Comparison of ENCODE assay signal across 8 mouse cellular contexts in the genomic region with DNA sequence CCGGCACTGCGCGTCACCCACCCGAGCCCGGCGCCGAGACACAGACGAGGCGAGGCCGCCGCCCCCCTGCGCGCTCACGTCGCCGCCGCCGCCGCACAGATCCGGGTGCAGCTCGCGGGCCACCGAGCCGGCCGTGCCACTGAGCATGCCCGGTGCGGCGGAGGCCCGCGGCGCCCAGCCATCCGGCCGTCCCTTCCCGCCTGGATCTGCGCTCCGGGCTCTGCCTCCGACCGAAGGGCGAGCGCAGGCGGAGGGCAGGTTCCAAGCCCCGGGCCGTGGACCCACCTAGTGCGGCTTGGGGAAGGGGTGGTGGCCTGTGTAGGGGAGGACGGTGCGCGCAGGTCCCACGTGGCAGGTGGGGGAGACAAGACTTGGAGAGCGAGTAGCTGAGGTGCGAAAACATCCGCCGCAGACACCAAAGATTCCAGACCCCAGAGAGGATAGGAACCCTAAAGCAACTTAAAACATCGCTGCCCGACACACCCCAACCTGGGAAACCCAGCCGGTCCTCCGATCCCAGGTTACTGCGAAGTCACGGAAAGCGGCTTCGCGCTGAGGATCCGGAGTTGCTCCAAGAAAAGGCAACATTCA. TPM values are rescaled to one million over a fixed set of nuclear protein-coding genes. Genes with fewer than 3 reads are reported as not detected.
DNase-seq lines count a peak whose midpoint lies in the region; ATAC-seq and TF ChIP-seq lines count a peak whose summit lies in the region.

TSS of gene Scamp1 (minus strand) at position 577 of the 591 bp plus-strand sequence.

- TF ChIP-seq CTCF in heart, postnatal 0 days (IDR thresholded peaks at IDR 0.05; ENCODE audit: low read depth) = no peak
- no peak for TF ChIP-seq CTCF in liver, embryonic 14.5 days (IDR thresholded peaks at IDR 0.05; ENCODE audit: low read depth)

- TF ChIP-seq EP300 in heart, postnatal 0 days (IDR thresholded peaks at IDR 0.05; ENCODE audit: low read depth) = 0 out of 2 replicates have a peak, but pooled peaks have one; percentile 21
- TF ChIP-seq EP300 in liver, embryonic 14.5 days (IDR thresholded peaks at IDR 0.05; ENCODE audit: low read depth) = no peak

- no peaks in the 10 kb centered on the region for H3K9me3 ChIP-seq in forebrain, embryonic 13.5 days (replicated peaks)
- no peaks in the 10 kb centered on the region for H3K9me3 ChIP-seq in heart, postnatal 0 days (replicated peaks; ENCODE audit: control insufficient read depth, low read length)
- no peaks in the 10 kb centered on the region for H3K9me3 ChIP-seq in liver, embryonic 14.5 days (ENCODE audit: control insufficient read depth, low read length)
- no peaks in the 10 kb centered on the region for H3K9me3 ChIP-seq in neural tube, embryonic 11.5 days (ENCODE audit: control insufficient read depth, low read length)
- no peaks in the 10 kb centered on the region for H3K9me3 ChIP-seq in stomach, embryonic 16.5 days (replicated peaks; ENCODE audit: control insufficient read depth, low read length)

- peak within 1 kb of the TSS; percentile 82 for H3K27ac ChIP-seq in forebrain, embryonic 13.5 days
- peak within 1 kb of the TSS; percentile 69 for H3K27ac ChIP-seq in heart, postnatal 0 days (ENCODE audit: low read depth)
- H3K27ac ChIP-seq in liver, embryonic 14.5 days = no peak within 1 kb of the TSS
- H3K27ac ChIP-seq in neural tube, embryonic 11.5 days (ENCODE audit: low read depth, low read length) = peak within 1 kb of the TSS; percentile 6
- H3K27ac ChIP-seq in stomach, embryonic 16.5 days (ENCODE audit: low read length) = peak within 1 kb of the TSS; percentile 91

- peak within 1 kb of the TSS; percentile 90 for H3K9ac ChIP-seq in forebrain, embryonic 13.5 days
- H3K9ac ChIP-seq in heart, postnatal 0 days (replicated peaks; ENCODE audit: low read depth, low read length) = peak within 1 kb of the TSS; percentile 83
- H3K9ac ChIP-seq in liver, embryonic 14.5 days (replicated peaks) = peak within 1 kb of the TSS; percentile 70
- H3K9ac ChIP-seq in neural tube, embryonic 11.5 days (ENCODE audit: low read length) = peak within 1 kb of the TSS; percentile 77
- H3K9ac ChIP-seq in stomach, embryonic 16.5 days (ENCODE audit: low read length) = peak within 1 kb of the TSS; percentile 98

- DNase-seq in heart, postnatal 0 days (ENCODE audit: low spot score) = peak; percentile 78
- peak; percentile 91 to 95 for DNase-seq in kidney, postnatal 36 days
- DNase-seq in liver, embryonic 14.5 days (ENCODE audit: low read depth in 3 of 3, low spot score in 3 of 3) = peak; percentile 56 to 65 (median 56)
- peak; percentile 94 for DNase-seq in neural tube, embryonic 11.5 days (ENCODE audit: low spot score)

- no peaks in the 10 kb centered on the region for H3K36me3 ChIP-seq in forebrain, embryonic 13.5 days (ENCODE audit: poor library complexity, severe bottlenecking)
- no peaks in the 10 kb centered on the region for H3K36me3 ChIP-seq in heart, postnatal 0 days (replicated peaks; ENCODE audit: control insufficient read depth, insufficient read depth, low read length)
- H3K36me3 ChIP-seq in liver, embryonic 14.5 days (replicated peaks; ENCODE audit: control insufficient read depth, insufficient read depth, low read depth) = no peaks in the 10 kb centered on the region
- no peaks in the 10 kb centered on the region for H3K36me3 ChIP-seq in neural tube, embryonic 11.5 days (ENCODE audit: control insufficient read depth, insufficient read depth, low read length)
- no peaks in the 10 kb centered on the region for H3K36me3 ChIP-seq in stomach, embryonic 16.5 days (ENCODE audit: control insufficient read depth, insufficient read depth, low read length)

- H3K4me1 ChIP-seq in forebrain, embryonic 13.5 days = peaks cover 9% of the 10 kb centered on the region
- H3K4me1 ChIP-seq in heart, postnatal 0 days (ENCODE audit: control insufficient read depth, insufficient read depth) = peaks cover 10% of the 10 kb centered on the region
- H3K4me1 ChIP-seq in liver, embryonic 14.5 days (replicated peaks; ENCODE audit: control insufficient read depth in 2 of 2, insufficient read depth in 2 of 2, low read length in 1 of 2) = peaks cover 6 to 13% of the 10 kb centered on the region in 2 experiments; a peak in 3 of 4 replicates
- peaks cover 8% of the 10 kb centered on the region; the same call in 1 of the 2 replicates for H3K4me1 ChIP-seq in neural tube, embryonic 11.5 days (ENCODE audit: control insufficient read depth, insufficient read depth, low read length)
- H3K4me1 ChIP-seq in stomach, embryonic 16.5 days (ENCODE audit: control insufficient read depth, insufficient read depth, low read length) = peaks cover 6% of the 10 kb centered on the region; the same call in 1 of the 2 replicates

- H3K27me3 ChIP-seq in forebrain, embryonic 13.5 days = no peaks in the 10 kb centered on the region
- H3K27me3 ChIP-seq in heart, postnatal 0 days (ENCODE audit: control insufficient read depth, insufficient read depth, low read length) = no peaks in the 10 kb centered on the region
- no peaks in the 10 kb centered on the region for H3K27me3 ChIP-seq in liver, embryonic 14.5 days (ENCODE audit: control insufficient read depth, insufficient read depth, low read length)
- no peaks in the 10 kb centered on the region for H3K27me3 ChIP-seq in neural tube, embryonic 11.5 days (ENCODE audit: control insufficient read depth, insufficient read depth, low read length)
- no peaks in the 10 kb centered on the region for H3K27me3 ChIP-seq in stomach, embryonic 16.5 days (ENCODE audit: control insufficient read depth, insufficient read depth, low read length)

- WGBS in forebrain, embryonic 13.5 days = under 1% methylated on average over 56 of the region's 62 CpGs
- 1% methylated on average over 58 of the region's 62 CpGs for WGBS in heart, postnatal 0 days
- WGBS in liver, embryonic 14.5 days (ENCODE audit: insufficient replicate concordance) = 0% methylated on average over 61 of the region's 62 CpGs
- 0% methylated on average over 52 of the region's 62 CpGs for whole genome bisulfite sequencing in neural tube, embryonic 11.5 days
- under 1% methylated on average over 55 of the region's 62 CpGs for WGBS in stomach, embryonic 16.5 days

- ATAC-seq in CD4-positive, CD25-positive, alpha-beta regulatory T cell, adult 4 months = peak; percentile 77
- peak; percentile 95 for ATAC-seq in cerebellum, adult (ENCODE audit: insufficient number of reproducible peaks, low FRiP score, low TSS enrichment)
- peak; percentile 98 for ATAC-seq in forebrain, embryonic 13.5 days
- peak; percentile 97 for ATAC-seq in heart, postnatal 0 days (ENCODE audit: insufficient read depth, low read depth)
- ATAC-seq in liver, embryonic 14.5 days (ENCODE audit: insufficient read depth) = peak; percentile 92
- ATAC-seq in neural tube, embryonic 11.5 days (ENCODE audit: insufficient read depth, low FRiP score, low TSS enrichment) = peak; percentile 97
- peak; percentile 96 for ATAC-seq in stomach, embryonic 16.5 days (ENCODE audit: insufficient read depth, low FRiP score)

- peak within 1 kb of the TSS; percentile 93 for H3K4me3 ChIP-seq in forebrain, embryonic 13.5 days
- H3K4me3 ChIP-seq in heart, postnatal 0 days (ENCODE audit: low read depth, low read length) = peak within 1 kb of the TSS; percentile 72
- peak within 1 kb of the TSS; percentile 71 to 78 for H3K4me3 ChIP-seq in liver, embryonic 14.5 days (ENCODE audit: insufficient read depth in 1 of 2, low read depth in 2 of 2, low read length in 2 of 2)
- peak within 1 kb of the TSS; percentile 78 for H3K4me3 ChIP-seq in neural tube, embryonic 11.5 days (ENCODE audit: low read depth, low read length)
- peak within 1 kb of the TSS; percentile 94 for H3K4me3 ChIP-seq in stomach, embryonic 16.5 days (replicated peaks; ENCODE audit: low read length)

- peak within 1 kb of the TSS; percentile 83 for H3K4me2 ChIP-seq in forebrain, embryonic 13.5 days
- peak within 1 kb of the TSS; percentile 73 for H3K4me2 ChIP-seq in heart, postnatal 0 days (ENCODE audit: low read depth, low read length)
- H3K4me2 ChIP-seq in liver, embryonic 14.5 days (ENCODE audit: low read depth) = peak within 1 kb of the TSS; percentile 67
- H3K4me2 ChIP-seq in neural tube, embryonic 11.5 days (ENCODE audit: low read depth) = peak within 1 kb of the TSS; percentile 81
- peak within 1 kb of the TSS; percentile 73 for H3K4me2 ChIP-seq in stomach, embryonic 16.5 days (ENCODE audit: low read depth, low read length)

RNA-seq across cellular contexts. Expression of gene Scamp1, which starts in this region (rescaled TPM):
- 1 to 10 TPM; 2.5 to 3.0 TPM for polyA plus RNA-seq in CD4-positive, CD25-positive, alpha-beta regulatory T cell, adult 4 months (2017; shearing (Covaris generic))
- 65.2 and 75.6 TPM in 2 replicates for polyA plus RNA-seq in forebrain, embryonic 13.5 days (2015; fragmentation: Nextera tagmentation; extraction: Ambion mirVana)
- 12.6 and 14.9 TPM in 2 replicates for total RNA-seq in heart, postnatal 0 days (2014; rRNA removed; ENCODE audit: low replicate concordance)
- 17.5 and 20.9 TPM in 2 replicates for polyA plus RNA-seq in heart, postnatal 0 days (2015; fragmentation: Nextera tagmentation; extraction: Ambion mirVana)
- 3.1 and 4.2 TPM in 2 replicates for polyA plus RNA-seq in liver, embryonic 14.5 days (2012; rRNA removed)
- polyA plus RNA-seq in liver, embryonic 14.5 days (2014; fragmentation: Nextera tagmentation; extraction: Ambion mirVana) = 5.0 and 5.6 TPM in 2 replicates
- polyA plus RNA-seq in neural tube, embryonic 11.5 days (2014; fragmentation: Nextera tagmentation; extraction: Ambion mirVana) = 39.2 and 46.4 TPM in 2 replicates
- polyA plus RNA-seq in stomach, embryonic 16.5 days (2015; fragmentation: Nextera tagmentation; extraction: Ambion mirVana) = 47.7 and 52.5 TPM in 2 replicates
